Mouse (Mus musculus): Measurements from ENCODE around the gene Car11.

Gene Car11

GRCm38 (mm10) chr7:45739162-45739763 lies 39.6 kb downstream of the Car11 start:
- in situ Hi-C loops (cut with MboI; ENCODE audit: unreplicated experiment in 2 of 2): loop anchor here (5.0 to 25.0 kb wide), 4 partner anchors 63 to 473 kb away; no protein-coding TSS in a partner anchor

- in situ Hi-C loops (cut with MboI; ENCODE audit: unreplicated experiment in 2 of 2): loop anchor here (5.0 to 25.0 kb wide), 4 partner anchors 62 to 472 kb away; no protein-coding TSS in a partner anchor
These were observed 40.2 kb downstream of the Car11 start for GRCm38 (mm10) chr7:45739820-45740219.

GRCm38 (mm10) chr7:45741308-45741707 lies 41.7 kb downstream of the Car11 start:
- in situ Hi-C loops (cut with MboI; ENCODE audit: unreplicated experiment in 2 of 2): loop anchor here in 1 of 2 experiments (25.0 kb wide), 1 partner anchor 471 kb away; no protein-coding TSS in a partner anchor

GRCm38 (mm10) chr7:45741777-45742176 lies 42.1 kb downstream of the Car11 start:
- in situ Hi-C loops (cut with MboI; ENCODE audit: unreplicated experiment in 2 of 2): loop anchor here in 1 of 2 experiments (25.0 kb wide), 1 partner anchor 471 kb away; no protein-coding TSS in a partner anchor

- in situ Hi-C loops (cut with MboI; ENCODE audit: unreplicated experiment in 2 of 2): loop anchor here in 1 of 2 experiments (25.0 kb wide), 1 partner anchor 470 kb away; no protein-coding TSS in a partner anchor
These were observed 42.7 kb downstream of the Car11 start for GRCm38 (mm10) chr7:45742338-45742737.

- in situ Hi-C loops (cut with MboI; ENCODE audit: unreplicated experiment in 2 of 2): loop anchor here in 1 of 2 experiments (25.0 kb wide), 1 partner anchor 468 kb away; no protein-coding TSS in a partner anchor
These were observed 44.7 kb downstream of the Car11 start for GRCm38 (mm10) chr7:45744387-45744786.

GRCm38 (mm10) chr7:45746518-45746917 lies 46.9 kb downstream of the Car11 start:
- in situ Hi-C loops (cut with MboI; ENCODE audit: unreplicated experiment in 2 of 2): loop anchor here in 1 of 2 experiments (25.0 kb wide), 1 partner anchor 466 kb away; no protein-coding TSS in a partner anchor

GRCm38 (mm10) chr7:45747450-45747849 lies 47.8 kb downstream of the Car11 start:
- in situ Hi-C loops (cut with MboI; ENCODE audit: unreplicated experiment in 2 of 2): loop anchor here in 1 of 2 experiments (25.0 kb wide), 1 partner anchor 465 kb away; no protein-coding TSS in a partner anchor

- in situ Hi-C loops (cut with MboI; ENCODE audit: unreplicated experiment in 2 of 2): loop anchor here in 1 of 2 experiments (25.0 kb wide), 1 partner anchor 464 kb away; no protein-coding TSS in a partner anchor
These were observed 48.5 kb downstream of the Car11 start for GRCm38 (mm10) chr7:45748110-45748509.

- in situ Hi-C loops (cut with MboI; ENCODE audit: unreplicated experiment in 2 of 2): loop anchor here in 1 of 2 experiments (25.0 kb wide), 1 partner anchor 463 kb away; no protein-coding TSS in a partner anchor
These were observed 49.8 kb downstream of the Car11 start for GRCm38 (mm10) chr7:45749401-45749800.

GRCm38 (mm10) chr7:45750162-45750561 lies 50.5 kb downstream of the Car11 start:
- in situ Hi-C loops (cut with MboI; ENCODE audit: unreplicated experiment in 2 of 2): no loop called here

Measured in v-Abl transformed pro-B cells (cell line).